Mouse (Mus musculus) neural tube, embryonic 11.5 days (tissue): ENCODE measurements around the gene Pde4d. TPM values are rescaled to one million over a fixed set of nuclear protein-coding genes. Genes with fewer than 3 reads are reported as not detected.

ENCODE experiments used
- ATAC-seq: fragments of 200-750 bp; cut with Nextera tagmentation; 2 replicates; pipeline ENCODE4 v1.8.0; 2017; ENCODE audit warnings: moderate number of reproducible peaks, mild to moderate bottlenecking, moderate TSS enrichment, moderate library complexity; ENCODE audit not compliant: insufficient read depth, low FRiP score, low TSS enrichment
- DNase-seq: peaks from one replicate; pipeline ENCODE4 v3.0.0-alpha.2; 2015; ENCODE audit warnings: low spot score
- H3K27ac ChIP-seq: fragments of 300-500 bp; sonication (generic); 2 replicates; pipeline ENCODE4 v1.5.1; 2014; ENCODE audit warnings: low read depth, mild to moderate bottlenecking, low read length
- H3K27me3 ChIP-seq: fragments of 300-500 bp; sonication (generic); 2 replicates; pipeline ENCODE4 v1.6.1; 2014; ENCODE audit warnings: mild to moderate bottlenecking, low read length, mixed read lengths; ENCODE audit not compliant: control insufficient read depth, insufficient read depth
- H3K36me3 ChIP-seq: fragments of 300-500 bp; sonication (generic); 2 replicates; pipeline ENCODE4 v1.6.1; 2014; ENCODE audit warnings: mild to moderate bottlenecking, low read length, moderate library complexity, mixed read lengths; ENCODE audit not compliant: control insufficient read depth, insufficient read depth
- H3K4me1 ChIP-seq: fragments of 300-500 bp; sonication (generic); 2 replicates; pipeline ENCODE4 v1.6.1; 2014; ENCODE audit warnings: low read length, mixed read lengths; ENCODE audit not compliant: control insufficient read depth, insufficient read depth
- H3K4me2 ChIP-seq: fragments of 300-500 bp; sonication (generic); 2 replicates; pipeline ENCODE4 v1.6.1; 2014; ENCODE audit warnings: low read depth, mild to moderate bottlenecking, moderate library complexity
- H3K4me3 ChIP-seq: fragments of 300-500 bp; sonication (generic); 2 replicates; pipeline ENCODE4 v1.5.1; 2014; ENCODE audit warnings: low read depth, low read length
- H3K9ac ChIP-seq: fragments of 300-500 bp; sonication (generic); 2 replicates; pipeline ENCODE4 v1.6.1; 2014; ENCODE audit warnings: mild to moderate bottlenecking, low read length
- H3K9me3 ChIP-seq: fragments of 300-500 bp; sonication (generic); 2 replicates; pipeline ENCODE4 v1.6.1; 2016; ENCODE audit warnings: low read length; ENCODE audit not compliant: control insufficient read depth
- WGBS: fragments of 180-500 bp; shearing (Covaris S2); extraction: QIAGEN DNeasy Blood & Tissue Kit; methylation state at CpG from one replicate; pipeline ENCODE4 v1.1.7; 2014; 5-methylcytosine and 5-hydroxymethylcytosine counted together
- polyA plus RNA-seq: library from polyadenylated mRNA; unstranded; fragments of >200 nt; fragmentation: Nextera tagmentation; extraction: Ambion mirVana; gene quantifications from 2 replicates; pipeline ENCODE4 v1.2.1, GENCODE M21; 2014

Gene Pde4d
- polyA plus RNA-seq, 1 experiment from 2014 or later = 11.1 TPM

DNA sequence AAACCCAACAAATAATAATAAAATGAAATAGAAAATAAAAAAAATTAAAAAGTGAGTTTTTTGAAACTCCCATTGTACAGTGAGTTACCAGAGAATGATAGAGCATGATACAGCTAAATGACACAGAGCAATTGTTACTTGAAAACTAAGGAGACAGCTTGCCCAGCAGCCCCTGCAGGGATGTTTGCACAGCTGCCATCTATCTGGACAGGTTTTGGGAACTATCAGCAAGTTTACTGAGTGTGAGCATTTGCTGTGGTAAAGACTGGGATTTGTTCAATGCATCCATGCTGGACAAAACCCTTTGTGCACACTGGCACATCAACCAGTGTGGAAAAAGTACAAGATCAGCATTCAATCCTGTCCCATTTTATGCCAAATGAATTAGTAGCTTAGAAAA lies 843.3 kb downstream of the Pde4d start:
- Histone ChIP-seq H3K4me3 (no peak overlapping the region), H3K27me3 (no peaks in the 10 kb centered on the region), H3K9ac (no peak overlapping the region), H3K4me1 (no peaks in the 10 kb centered on the region), H3K4me2 (no peak overlapping the region), H3K27ac (no peak overlapping the region), H3K36me3 (no peaks in the 10 kb centered on the region), H3K9me3 (no peaks in the 10 kb centered on the region)
- ATAC-seq = no peak
- DNase-seq = no peak

GRCm38 (mm10) chr13:109296347-109297037 lies 846.7 kb downstream of the Pde4d start:
- Histone ChIP-seq H3K9ac (no peak overlapping the region), H3K9me3 (no peaks in the 10 kb centered on the region), H3K4me1 (no peaks in the 10 kb centered on the region), H3K4me3 (no peak overlapping the region), H3K4me2 (no peak overlapping the region), H3K36me3 (no peaks in the 10 kb centered on the region), H3K27ac (no peak overlapping the region), H3K27me3 (no peaks in the 10 kb centered on the region)
- ATAC-seq (no peak), DNase-seq (no peak)
- 28% methylated on average over 3 of the region's 3 CpGs for WGBS

DNA sequence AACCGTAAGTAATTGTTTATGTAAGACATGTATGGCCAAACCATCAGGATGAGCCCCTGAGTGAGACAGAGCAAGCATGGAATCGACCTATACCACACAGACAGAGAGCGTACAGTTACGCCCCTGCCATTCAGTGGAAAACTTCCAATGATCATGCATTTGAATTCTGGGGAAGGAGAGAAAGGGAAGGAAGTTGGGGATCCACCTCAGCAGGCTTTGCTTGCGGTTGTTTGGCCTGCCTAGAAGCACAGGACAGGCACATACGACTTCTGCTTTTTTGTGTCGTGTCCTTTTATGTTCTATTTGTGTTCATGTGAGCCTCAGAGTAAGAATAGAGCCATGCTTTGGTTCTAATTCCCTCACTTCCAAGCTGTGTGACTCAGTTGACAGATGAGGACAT lies 849.1 kb downstream of the Pde4d start:
- ATAC-seq = no peak
- WGBS = 81% methylated on average over 7 of the region's 7 CpGs

DNA sequence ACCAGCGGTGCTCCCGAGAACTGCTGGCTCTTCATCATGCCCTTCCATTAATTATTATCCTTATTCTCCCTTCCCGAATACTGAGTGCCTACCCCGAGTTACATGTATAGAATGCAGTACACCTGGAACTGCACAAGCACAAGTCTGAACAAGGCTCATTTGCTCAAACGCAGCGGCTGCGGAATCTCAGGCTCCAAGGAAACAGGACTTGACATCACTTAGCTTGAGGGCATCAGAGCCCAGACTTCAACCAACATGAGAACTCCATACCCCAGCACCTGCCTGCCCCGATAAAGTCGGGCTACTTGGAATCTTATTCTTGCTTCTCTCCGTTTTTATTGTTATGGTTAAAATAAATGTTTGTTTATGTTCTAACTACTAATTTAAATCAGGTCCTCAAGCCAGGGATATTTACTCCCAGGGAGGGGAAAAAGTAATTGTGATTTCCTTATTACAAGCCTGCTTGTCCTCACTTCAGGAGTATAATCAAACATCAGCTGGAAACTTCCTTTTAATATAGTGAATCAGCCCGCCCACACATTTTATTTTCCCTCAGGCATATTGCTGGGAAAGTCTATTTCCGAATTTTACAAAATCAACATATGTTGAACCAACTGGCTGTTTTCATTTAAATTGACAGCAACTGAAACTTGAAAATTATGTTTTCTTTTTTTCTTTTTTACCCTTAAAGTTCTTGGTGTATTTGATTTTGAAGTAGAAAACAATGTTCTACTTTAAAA lies 849.9 kb downstream of the Pde4d start:
- Histone ChIP-seq H3K27ac (no peak overlapping the region), H3K27me3 (no peaks in the 10 kb centered on the region), H3K36me3 (no peaks in the 10 kb centered on the region), H3K9ac (no peak overlapping the region), H3K4me1 (no peaks in the 10 kb centered on the region), H3K4me3 (no peak overlapping the region), H3K4me2 (no peak overlapping the region), H3K9me3 (no peaks in the 10 kb centered on the region)
- ATAC-seq (no peak), DNase-seq (no peak)
- 85% methylated on average over 12 of the region's 12 CpGs for WGBS

More for the DNA sequence above, 849.1 kb downstream of the Pde4d start:
- H3K27ac ChIP-seq = no peak overlapping the region
- H3K4me1 ChIP-seq = no peaks in the 10 kb centered on the region
- H3K36me3 ChIP-seq = no peaks in the 10 kb centered on the region
- no peak overlapping the region for H3K9ac ChIP-seq
- H3K4me3 ChIP-seq = no peak overlapping the region
- H3K9me3 ChIP-seq = no peaks in the 10 kb centered on the region
- H3K27me3 ChIP-seq = no peaks in the 10 kb centered on the region
- no peak for DNase-seq
- no peak overlapping the region for H3K4me2 ChIP-seq

DNA sequence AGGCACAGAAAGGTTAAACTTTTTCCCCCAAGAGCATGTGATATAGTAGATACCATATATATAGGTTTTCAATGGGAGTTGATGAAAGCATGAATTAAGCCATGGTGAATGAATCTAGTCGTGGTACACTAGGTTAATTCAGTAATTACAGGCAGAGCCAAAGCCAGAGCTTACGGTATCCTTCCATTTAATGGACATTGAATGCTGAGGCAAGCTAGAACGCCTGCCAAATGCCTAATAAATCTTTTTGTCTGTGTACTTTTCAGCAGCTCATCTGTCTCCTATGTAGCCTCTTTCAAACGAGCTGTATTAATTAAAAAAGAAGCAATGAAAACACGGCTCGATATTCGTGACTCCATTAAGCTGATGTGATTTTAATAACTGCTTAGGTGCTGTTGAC lies 862.8 kb downstream of the Pde4d start:
- no peak overlapping the region for H3K27ac ChIP-seq
- no peaks in the 10 kb centered on the region for H3K4me1 ChIP-seq
- ATAC-seq = no peak
- H3K9me3 ChIP-seq = no peaks in the 10 kb centered on the region
- H3K27me3 ChIP-seq = no peaks in the 10 kb centered on the region
- no peaks in the 10 kb centered on the region for H3K36me3 ChIP-seq
- no peak overlapping the region for H3K4me3 ChIP-seq
- no peak overlapping the region for H3K9ac ChIP-seq
- 56% methylated on average over 7 of the region's 7 CpGs for WGBS
- H3K4me2 ChIP-seq = no peak overlapping the region
- DNase-seq = no peak

GRCm38 (mm10) chr13:109315608-109316007 lies 865.9 kb downstream of the Pde4d start:
- no peak overlapping the region for H3K9ac ChIP-seq
- 89% methylated on average over 9 of the region's 9 CpGs for WGBS
- no peaks in the 10 kb centered on the region for H3K36me3 ChIP-seq
- H3K4me2 ChIP-seq = no peak overlapping the region
- no peak overlapping the region for H3K27ac ChIP-seq
- ATAC-seq (no peak), DNase-seq (no peak)
- H3K27me3 ChIP-seq = no peaks in the 10 kb centered on the region
- no peaks in the 10 kb centered on the region for H3K9me3 ChIP-seq
- H3K4me1 ChIP-seq = no peaks in the 10 kb centered on the region
- no peak overlapping the region for H3K4me3 ChIP-seq

GRCm38 (mm10) chr13:109317644-109318043 lies 867.9 kb downstream of the Pde4d start:
- no peaks in the 10 kb centered on the region for H3K27me3 ChIP-seq
- no peak overlapping the region for H3K4me2 ChIP-seq
- ATAC-seq (no peak), DNase-seq (no peak)
- H3K27ac ChIP-seq = no peak overlapping the region
- H3K4me3 ChIP-seq = no peak overlapping the region
- no peak overlapping the region for H3K9ac ChIP-seq
- no peaks in the 10 kb centered on the region for H3K9me3 ChIP-seq
- over 99% methylated on average over 2 of the region's 2 CpGs for WGBS
- H3K4me1 ChIP-seq = no peaks in the 10 kb centered on the region
- no peaks in the 10 kb centered on the region for H3K36me3 ChIP-seq

DNA sequence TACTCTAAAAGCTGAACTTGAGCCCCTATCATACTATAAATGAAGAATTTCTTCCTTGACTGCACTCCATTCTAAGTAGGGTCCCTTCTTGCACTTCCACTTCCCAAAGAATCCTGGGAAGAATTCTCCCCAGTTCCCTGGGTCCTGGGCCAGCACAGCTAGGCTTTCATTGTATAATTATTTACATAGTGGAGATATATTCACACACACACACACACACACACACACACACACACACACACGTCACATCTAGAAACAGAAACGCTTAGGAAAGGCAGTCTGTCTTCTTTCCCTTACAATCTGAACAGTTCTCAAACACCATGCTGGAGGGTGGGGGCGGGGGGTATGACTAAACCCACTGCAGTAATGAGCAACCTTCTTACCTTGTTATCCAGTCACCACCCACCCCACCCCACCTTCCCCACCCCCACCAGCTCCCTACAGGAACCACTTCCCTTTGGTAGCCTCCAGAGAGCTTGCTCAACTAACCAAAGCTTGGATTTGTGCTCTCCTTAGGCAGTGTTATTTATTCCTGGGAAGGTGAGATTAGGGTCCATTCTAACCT lies 868.8 kb downstream of the Pde4d start:
- no peaks in the 10 kb centered on the region for H3K36me3 ChIP-seq
- no peak overlapping the region for H3K4me2 ChIP-seq
- WGBS = 82% methylated on average over 3 of the region's 3 CpGs
- H3K9me3 ChIP-seq = no peaks in the 10 kb centered on the region
- no peaks in the 10 kb centered on the region for H3K27me3 ChIP-seq
- no peak overlapping the region for H3K27ac ChIP-seq
- ATAC-seq = no peak
- H3K4me1 ChIP-seq = no peaks in the 10 kb centered on the region
- no peak for DNase-seq
- H3K9ac ChIP-seq = no peak overlapping the region
- no peak overlapping the region for H3K4me3 ChIP-seq

GRCm38 (mm10) chr13:109326061-109326460 lies 876.3 kb downstream of the Pde4d start:
- Histone ChIP-seq H3K27me3 (no peaks in the 10 kb centered on the region), H3K4me2 (no peak overlapping the region), H3K4me3 (no peak overlapping the region), H3K27ac (no peak overlapping the region), H3K9ac (no peak overlapping the region), H3K36me3 (no peaks in the 10 kb centered on the region), H3K9me3 (no peaks in the 10 kb centered on the region), H3K4me1 (no peaks in the 10 kb centered on the region)
- ATAC-seq (no peak), DNase-seq (no peak)
- 88% methylated on average over 5 of the region's 5 CpGs for WGBS
